Mouse (Mus musculus) intestine, postnatal 0 days (tissue): ENCODE measurements around the gene Fitm2. TPM values are rescaled to one million over a fixed set of nuclear protein-coding genes. Genes with fewer than 3 reads are reported as not detected.
A peak's percentile ranks its signal among the peaks of the same experiment; 100 is the strongest.

Experiments
- ATAC-seq: fragments of 200-750 bp; cut with Nextera tagmentation; 2 replicates; pipeline ENCODE4 v1.8.0; 2017; ENCODE audit warnings: mild to moderate bottlenecking, moderate TSS enrichment, moderate library complexity
- H3K27ac ChIP-seq: fragments of 300-500 bp; sonication (generic); 2 replicates; pipeline ENCODE4 v1.5.1; 2014; ENCODE audit warnings: mild to moderate bottlenecking, low read depth, low read length, moderate library complexity
- H3K27me3 ChIP-seq: fragments of 300-500 bp; sonication (generic); replicated peaks from 2 replicates; pipeline ENCODE4 v1.6.1; 2014; ENCODE audit warnings: low read length, mixed read lengths; ENCODE audit not compliant: control insufficient read depth, insufficient read depth
- H3K36me3 ChIP-seq: fragments of 300-500 bp; sonication (generic); 2 replicates; pipeline ENCODE4 v1.6.1; 2014; ENCODE audit warnings: mild to moderate bottlenecking, moderate library complexity; ENCODE audit not compliant: control insufficient read depth, insufficient read depth
- H3K4me1 ChIP-seq: fragments of 300-500 bp; sonication (generic); replicated peaks from 2 replicates; pipeline ENCODE4 v1.6.1; 2014; ENCODE audit warnings: antibody characterized with exemption, low read length, mixed read lengths; ENCODE audit not compliant: control insufficient read depth, insufficient read depth
- H3K4me2 ChIP-seq: fragments of 300-500 bp; sonication (generic); replicated peaks from 2 replicates; pipeline ENCODE4 v1.6.1; 2014; ENCODE audit warnings: low read depth, mild to moderate bottlenecking, moderate library complexity
- H3K4me3 ChIP-seq: fragments of 300-500 bp; sonication (generic); 2 replicates; pipeline ENCODE4 v1.5.1; 2014; ENCODE audit warnings: low read depth, low read length
- H3K9ac ChIP-seq: fragments of 300-500 bp; sonication (generic); 2 replicates; pipeline ENCODE4 v1.6.1; 2014; ENCODE audit warnings: mild to moderate bottlenecking, low read depth, low read length
- H3K9me3 ChIP-seq: fragments of 300-500 bp; sonication (generic); 2 replicates; pipeline ENCODE4 v1.6.1; 2016; ENCODE audit warnings: mixed run types; ENCODE audit not compliant: control insufficient read depth
- CTCF ChIP-seq: sonication (generic); IDR thresholded peaks from 2 replicates; pipeline ENCODE4 v1.5.1; 2016; ENCODE audit warnings: low read depth, mild to moderate bottlenecking, control low read depth, antibody characterized with exemption, moderate library complexity
- WGBS: fragments of 180-500 bp; shearing (Covaris S2); extraction: QIAGEN DNeasy Blood & Tissue Kit; methylation state at CpG from one replicate; pipeline ENCODE4 v1.1.7; 2014; 5-methylcytosine and 5-hydroxymethylcytosine counted together
- polyA plus RNA-seq: library from polyadenylated mRNA; unstranded; fragments of >200 nt; fragmentation: Nextera tagmentation; extraction: Ambion mirVana; gene quantifications from 2 replicates; pipeline ENCODE4 v1.2.1, GENCODE M21; 2015

Gene Fitm2
- polyA plus RNA-seq, 1 experiment from 2014 or later, result 5.3 TPM

GRCm38 (mm10) chr2:163452738-163453137 is 19.7 kb downstream of the Fitm2 start:
- Histone ChIP-seq H3K36me3 (no peaks in the 10 kb centered on the region), H3K4me3 (no peak overlapping the region), H3K27me3 (0 out of 2 replicates have a peak, but pooled peaks cover 2% of the 10 kb centered on the region), H3K4me1 (no peaks in the 10 kb centered on the region), H3K27ac (no peak overlapping the region), H3K9ac (no peak overlapping the region), H3K4me2 (no peak overlapping the region), H3K9me3 (no peaks in the 10 kb centered on the region)
- TF ChIP-seq CTCF, result peak; percentile 55
- WGBS, result 87% methylated on average over 6 of the region's 6 CpGs
- no peak for ATAC-seq

- TF ChIP-seq CTCF, result no peak
- no peaks in the 10 kb centered on the region for H3K4me1 ChIP-seq
- no peak overlapping the region for H3K4me3 ChIP-seq
- no peaks in the 10 kb centered on the region for H3K27me3 ChIP-seq
- no peak overlapping the region for H3K9ac ChIP-seq
- no peaks in the 10 kb centered on the region for H3K36me3 ChIP-seq
- 63% methylated on average over 6 of the region's 6 CpGs for WGBS
- H3K9me3 ChIP-seq, result no peaks in the 10 kb centered on the region
- no peak overlapping the region for H3K4me2 ChIP-seq
- H3K27ac ChIP-seq, result no peak overlapping the region
- no peak for ATAC-seq
Measured at GRCm38 (mm10) chr2:163450668-163451295, 21.6 kb downstream of the Fitm2 start.

- no peak for ATAC-seq
- TF ChIP-seq CTCF, result no peak
Measured at GRCm38 (mm10) chr2:163449276-163449675, 23.2 kb downstream of the Fitm2 start.

GRCm38 (mm10) chr2:163447375-163447774 is 25.1 kb downstream of the Fitm2 start:
- no peak overlapping the region for H3K4me3 ChIP-seq
- no peaks in the 10 kb centered on the region for H3K36me3 ChIP-seq
- no peak for TF ChIP-seq CTCF
- ATAC-seq, result no peak
- no peaks in the 10 kb centered on the region for H3K27me3 ChIP-seq
- WGBS, result 80% methylated on average over 12 of the region's 12 CpGs
- H3K4me1 ChIP-seq, result no peaks in the 10 kb centered on the region
- H3K9ac ChIP-seq, result no peak overlapping the region
- no peak overlapping the region for H3K4me2 ChIP-seq
- H3K9me3 ChIP-seq, result no peaks in the 10 kb centered on the region
- no peak overlapping the region for H3K27ac ChIP-seq

More at GRCm38 (mm10) chr2:163449276-163449675, 23.2 kb downstream of the Fitm2 start:
- H3K27me3 ChIP-seq, result no peaks in the 10 kb centered on the region
- no peak overlapping the region for H3K4me3 ChIP-seq
- H3K36me3 ChIP-seq, result no peaks in the 10 kb centered on the region
- 42% methylated on average over 3 of the region's 3 CpGs for WGBS
- no peaks in the 10 kb centered on the region for H3K4me1 ChIP-seq
- H3K27ac ChIP-seq, result no peak overlapping the region
- no peak overlapping the region for H3K4me2 ChIP-seq
- no peaks in the 10 kb centered on the region for H3K9me3 ChIP-seq
- H3K9ac ChIP-seq, result no peak overlapping the region

- Histone ChIP-seq H3K4me3 (no peak overlapping the region), H3K27ac (no peak overlapping the region), H3K36me3 (no peaks in the 10 kb centered on the region), H3K4me2 (no peak overlapping the region), H3K9me3 (no peaks in the 10 kb centered on the region), H3K4me1 (no peaks in the 10 kb centered on the region), H3K9ac (no peak overlapping the region), H3K27me3 (peaks cover 3% of the 10 kb centered on the region)
- TF ChIP-seq CTCF, result no peak
- WGBS, result 42% methylated on average over 7 of the region's 7 CpGs
- ATAC-seq, result no peak
Measured at GRCm38 (mm10) chr2:163444017-163444416, 28.4 kb downstream of the Fitm2 start.

GRCm38 (mm10) chr2:163443543-163443942 is 28.9 kb downstream of the Fitm2 start:
- H3K9me3 ChIP-seq, result no peaks in the 10 kb centered on the region
- ATAC-seq, result no peak
- no peak for TF ChIP-seq CTCF
- no peak overlapping the region for H3K27ac ChIP-seq
- H3K4me1 ChIP-seq, result no peaks in the 10 kb centered on the region
- H3K9ac ChIP-seq, result no peak overlapping the region
- H3K36me3 ChIP-seq, result no peaks in the 10 kb centered on the region
- no peak overlapping the region for H3K4me3 ChIP-seq
- peaks cover 7% of the 10 kb centered on the region for H3K27me3 ChIP-seq
- 56% methylated on average over 6 of the region's 6 CpGs for WGBS
- H3K4me2 ChIP-seq, result no peak overlapping the region
